Mouse (Mus musculus): ENCODE results near the gene Ufd1.
A peak's percentile ranks its signal among the peaks of the same experiment; 100 is the strongest.

Gene Ufd1

GRCm38 (mm10) chr16:18811468-18812384 is at the start of gene Ufd1, which contains the start of gene Cdc45:
TSS of gene Ufd1 (plus strand) at chr16:18811779.
TSS of gene Cdc45 (minus strand) at chr16:18811987.
- peak; percentile 80 to 85 for DNase-seq (ENCODE audit: low spot score in 2 of 2)

- no peak for DNase-seq (ENCODE audit: low spot score in 2 of 2)
Measured at GRCm38 (mm10) chr16:18762960-18763359, 48.6 kb upstream of the Ufd1 start.

DNA sequence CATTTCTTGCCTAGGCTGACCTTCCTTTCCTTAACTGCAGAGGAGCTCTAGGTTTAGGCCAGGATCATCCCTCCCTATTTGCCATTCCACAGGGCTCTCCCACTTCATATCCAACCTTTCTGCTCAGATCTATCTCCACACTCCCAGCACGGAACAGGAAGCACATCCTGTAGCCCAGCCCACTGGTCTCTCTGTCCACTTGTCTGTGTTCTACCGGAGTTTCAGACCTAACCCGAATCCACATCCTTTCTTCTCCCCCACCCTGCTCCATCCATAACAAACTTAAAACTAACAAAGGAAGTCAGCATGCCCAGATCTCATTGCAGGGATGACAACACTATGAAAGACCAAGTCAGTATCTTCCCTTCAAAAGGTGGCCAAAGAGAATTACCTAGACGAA is 45.2 kb upstream of the Ufd1 start:
- no peak for DNase-seq (ENCODE audit: low spot score in 2 of 2)

GRCm38 (mm10) chr16:18769501-18769900 is 42.1 kb upstream of the Ufd1 start:
- no peak for DNase-seq (ENCODE audit: low spot score in 2 of 2)

GRCm38 (mm10) chr16:18773936-18774335 is 37.6 kb upstream of the Ufd1 start:
- no peak for DNase-seq (ENCODE audit: low spot score in 2 of 2)

DNA sequence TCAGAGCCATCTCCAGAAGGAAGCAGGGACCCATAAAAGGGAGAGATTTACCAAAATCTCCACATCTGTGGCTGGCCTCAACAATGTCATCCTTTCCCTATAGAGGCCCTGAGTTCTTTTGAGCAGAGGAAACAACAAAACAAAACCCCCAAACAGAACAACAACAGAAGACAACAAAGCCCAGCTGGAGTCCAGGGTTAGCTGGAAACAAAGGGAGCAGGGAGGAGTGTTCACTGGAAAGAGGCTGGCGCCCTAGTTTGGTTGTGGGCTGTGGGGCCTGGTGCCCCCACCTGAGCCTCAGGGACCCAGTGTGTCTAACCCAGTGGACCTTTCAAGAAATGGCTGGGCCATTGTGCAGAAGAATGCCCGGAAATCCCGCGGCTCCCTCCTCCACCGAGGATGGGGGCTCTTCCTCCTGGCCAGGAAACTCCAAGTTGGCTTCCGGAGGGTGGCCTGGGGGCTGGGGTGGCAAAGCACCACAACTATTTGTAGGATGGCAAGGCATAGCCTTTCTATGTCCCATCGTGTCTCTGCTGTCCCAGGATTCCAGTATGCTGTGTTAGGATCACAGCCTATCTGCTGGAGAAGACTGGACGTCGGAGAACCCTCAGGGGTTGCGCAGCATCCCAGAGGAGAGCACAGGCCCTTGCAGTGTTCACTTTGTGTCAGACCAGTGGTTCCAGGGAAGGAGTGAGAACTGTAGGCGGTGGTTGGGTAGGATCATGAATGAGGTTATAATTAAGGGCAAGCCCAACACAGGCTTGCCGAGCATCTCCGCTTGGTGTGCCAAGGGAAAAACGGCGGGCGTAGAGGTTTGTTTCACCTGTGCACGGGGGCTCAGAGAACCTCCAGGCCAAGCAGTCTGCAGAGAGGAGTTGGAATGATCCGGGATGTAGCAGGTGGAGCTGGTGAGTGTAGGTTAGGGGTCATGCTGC is 35.7 kb upstream of the Ufd1 start:
- no peak for DNase-seq (ENCODE audit: low spot score in 2 of 2)

- no peak for DNase-seq (ENCODE audit: low spot score in 2 of 2)
Measured at GRCm38 (mm10) chr16:18776556-18777100, 35.0 kb upstream of the Ufd1 start, which contains the start of gene Cldn5. TSS of gene Cldn5 (plus strand) at chr16:18776847.

GRCm38 (mm10) chr16:18777101-18778080 is 34.2 kb upstream of the Ufd1 start:
- no peak for DNase-seq (ENCODE audit: low spot score in 2 of 2)

DNA sequence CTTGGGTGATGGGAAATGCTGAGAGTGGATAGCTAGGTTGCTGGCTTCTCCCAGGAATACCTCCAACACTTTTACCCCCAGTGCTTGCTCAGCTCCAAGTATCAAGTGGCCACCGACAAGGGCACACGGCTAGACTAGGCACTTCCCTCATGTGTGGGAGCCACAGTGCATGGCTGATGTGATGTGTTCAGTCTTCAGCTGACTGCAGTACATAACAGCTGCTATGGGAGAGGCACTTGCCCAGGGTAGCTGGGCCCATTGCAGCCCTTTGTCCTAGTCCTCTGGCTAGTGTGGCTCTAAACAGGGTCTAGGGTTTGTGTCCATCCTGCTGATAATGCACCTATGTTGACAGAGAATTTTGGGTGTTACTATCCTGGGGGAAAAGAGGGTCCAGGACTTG is 33.1 kb upstream of the Ufd1 start:
- DNase-seq (ENCODE audit: low spot score in 2 of 2): no peak

GRCm38 (mm10) chr16:18781810-18782209 is 29.8 kb upstream of the Ufd1 start:
- DNase-seq (ENCODE audit: low spot score in 2 of 2): no peak

DNA sequence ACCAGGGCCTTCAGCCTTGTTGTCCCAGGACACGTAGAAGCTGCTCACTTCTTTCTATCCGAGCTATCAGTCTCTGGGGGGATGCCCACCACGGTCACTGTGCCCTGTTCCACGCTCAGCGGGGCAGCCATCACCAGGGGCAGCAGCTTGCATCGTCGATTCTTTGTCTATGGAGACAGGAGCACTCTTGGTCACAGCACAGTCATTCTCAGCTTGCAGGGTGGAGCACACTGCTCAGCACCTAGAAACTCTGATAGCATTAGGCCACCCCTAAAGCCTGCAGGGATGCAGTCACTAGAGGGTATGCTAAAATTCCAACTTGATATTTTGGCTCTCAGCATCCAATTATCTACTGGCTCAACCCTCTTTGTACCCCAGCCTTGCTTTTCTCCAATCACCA is 26.6 kb upstream of the Ufd1 start:
- no peak for DNase-seq (ENCODE audit: low spot score in 2 of 2)

GRCm38 (mm10) chr16:18785485-18785884 is 26.1 kb upstream of the Ufd1 start:
- no peak for DNase-seq (ENCODE audit: low spot score in 2 of 2)

GRCm38 (mm10) chr16:18786652-18787051 is 24.9 kb upstream of the Ufd1 start:
- no peak for DNase-seq (ENCODE audit: low spot score in 2 of 2)

DNA sequence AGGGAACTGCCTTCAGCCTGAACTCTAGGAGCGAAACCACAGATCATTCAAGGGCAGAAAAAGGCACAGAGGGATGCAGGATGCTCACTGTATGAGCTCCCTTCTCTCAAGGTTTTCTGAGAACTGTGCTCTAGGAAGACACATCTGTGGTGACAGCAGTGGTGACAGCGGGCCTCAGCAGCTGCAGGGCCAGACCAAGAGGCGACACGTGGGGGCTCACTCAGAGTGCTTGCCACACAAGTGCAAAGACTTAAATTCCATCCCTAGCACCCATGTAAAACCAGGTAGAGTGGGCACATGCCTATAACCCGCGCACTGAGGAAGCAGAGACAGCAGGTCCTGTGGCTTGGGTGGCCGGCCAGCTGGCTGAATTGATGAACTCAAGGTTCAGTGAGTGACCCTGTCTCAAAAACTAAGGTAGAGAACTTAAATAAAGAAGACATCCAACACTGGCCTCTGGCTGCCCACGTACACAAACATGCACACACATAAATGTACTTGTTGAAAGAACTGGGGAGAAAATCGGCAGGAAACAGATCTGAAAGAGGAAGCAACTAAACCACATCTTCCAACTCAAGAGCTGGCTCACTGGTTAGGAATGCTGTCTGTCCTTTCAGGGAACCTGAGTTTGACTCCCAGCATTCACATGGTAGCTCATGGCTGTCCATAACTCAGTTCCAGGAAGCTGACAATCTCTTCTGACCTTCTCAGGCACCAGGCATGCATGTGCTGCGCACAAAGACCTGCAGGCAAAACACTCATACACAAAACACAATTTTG is 22.8 kb upstream of the Ufd1 start:
- no peak for DNase-seq (ENCODE audit: low spot score in 2 of 2)

DNA sequence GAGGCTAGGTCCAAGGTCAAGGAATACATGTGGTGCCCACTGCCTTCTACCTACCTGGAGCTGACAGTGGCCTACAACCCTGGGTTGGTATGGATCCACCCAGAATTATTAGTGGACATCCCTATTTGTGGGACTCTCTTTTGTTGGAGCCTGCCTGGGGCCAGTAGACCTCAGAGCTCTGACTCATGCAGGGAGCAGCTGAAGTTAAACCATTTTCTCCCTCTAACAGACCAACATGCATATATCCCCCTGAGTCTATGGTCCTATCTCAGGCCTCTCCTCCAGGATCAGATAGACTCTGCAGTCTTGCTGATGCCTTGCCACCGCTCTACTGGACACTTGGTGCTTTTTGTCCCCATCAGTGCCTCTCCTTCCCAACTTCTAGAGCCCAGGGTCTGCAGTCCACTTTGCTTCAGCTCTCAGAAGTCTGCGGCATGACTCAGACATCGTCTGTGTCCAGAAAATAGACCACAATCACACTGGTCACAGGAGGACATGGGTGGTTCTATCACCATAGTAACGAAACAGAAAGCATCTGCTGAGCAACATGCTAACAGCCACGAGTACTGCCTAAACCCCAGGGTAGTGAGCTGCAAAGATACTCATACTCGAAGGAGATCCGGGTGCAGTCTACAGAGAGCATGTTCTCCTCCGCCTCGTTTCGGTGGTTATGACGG is 16.2 kb upstream of the Ufd1 start:
- DNase-seq (ENCODE audit: low spot score in 2 of 2): no peak

- DNase-seq (ENCODE audit: low spot score in 2 of 2): no peak
Measured at GRCm38 (mm10) chr16:18796645-18797044, 14.9 kb upstream of the Ufd1 start.

- no peak for DNase-seq (ENCODE audit: low spot score in 2 of 2)
Measured at GRCm38 (mm10) chr16:18798151-18798550, 13.4 kb upstream of the Ufd1 start.

- DNase-seq (ENCODE audit: low spot score in 2 of 2): no peak
Measured at GRCm38 (mm10) chr16:18798841-18799240, 12.7 kb upstream of the Ufd1 start.

- no peak for DNase-seq (ENCODE audit: low spot score in 2 of 2)
Measured at GRCm38 (mm10) chr16:18805746-18806145, 5.8 kb upstream of the Ufd1 start.
